Mouse (Mus musculus) limb, embryonic 10.5 days (tissue): Measurements from ENCODE around the gene Casp9. TPM values are rescaled to one million over a fixed set of nuclear protein-coding genes. Genes with fewer than 3 reads are reported as not detected.

Experiments
- DNase-seq: peaks from one replicate; pipeline ENCODE4 v3.0.0-alpha.2; 2017; ENCODE audit warnings: low spot score
- H3K27ac ChIP-seq: fragments of 300-500 bp; sonication (generic); 2 replicates; pipeline ENCODE4 v1.5.1; 2016; ENCODE audit warnings: mild to moderate bottlenecking
- H3K27me3 ChIP-seq: fragments of 300-500 bp; sonication (generic); 2 replicates; pipeline ENCODE4 v1.6.1; 2016; ENCODE audit warnings: low read depth, mild to moderate bottlenecking; ENCODE audit not compliant: poor library complexity, severe bottlenecking
- H3K36me3 ChIP-seq: fragments of 300-500 bp; sonication (generic); 2 replicates; pipeline ENCODE4 v1.6.1; 2016; ENCODE audit warnings: mild to moderate bottlenecking, moderate library complexity
- H3K4me1 ChIP-seq: fragments of 300-500 bp; sonication (generic); 2 replicates; pipeline ENCODE4 v1.6.1; 2016
- H3K4me3 ChIP-seq: fragments of 300-500 bp; sonication (generic); 2 replicates; pipeline ENCODE4 v1.5.1; 2016; ENCODE audit warnings: mild to moderate bottlenecking, moderate library complexity
- H3K9me3 ChIP-seq: fragments of 300-500 bp; sonication (generic); replicated peaks from 2 replicates; pipeline ENCODE4 v1.6.1; 2016; ENCODE audit warnings: mild to moderate bottlenecking
- WGBS: fragments of 180-500 bp; shearing (Covaris S2); methylation state at CpG from one replicate; pipeline ENCODE4 v1.1.7; 2016; 5-methylcytosine and 5-hydroxymethylcytosine counted together
- polyA plus RNA-seq: library from polyadenylated mRNA; unstranded; fragments of >200 nt; fragmentation: Nextera tagmentation; extraction: Ambion mirVana; gene quantifications from 2 replicates; pipeline ENCODE4 v1.2.1, GENCODE M21; 2016

Gene Casp9
- polyA plus RNA-seq, 1 experiment from 2014 or later: 24.2 TPM

DNA sequence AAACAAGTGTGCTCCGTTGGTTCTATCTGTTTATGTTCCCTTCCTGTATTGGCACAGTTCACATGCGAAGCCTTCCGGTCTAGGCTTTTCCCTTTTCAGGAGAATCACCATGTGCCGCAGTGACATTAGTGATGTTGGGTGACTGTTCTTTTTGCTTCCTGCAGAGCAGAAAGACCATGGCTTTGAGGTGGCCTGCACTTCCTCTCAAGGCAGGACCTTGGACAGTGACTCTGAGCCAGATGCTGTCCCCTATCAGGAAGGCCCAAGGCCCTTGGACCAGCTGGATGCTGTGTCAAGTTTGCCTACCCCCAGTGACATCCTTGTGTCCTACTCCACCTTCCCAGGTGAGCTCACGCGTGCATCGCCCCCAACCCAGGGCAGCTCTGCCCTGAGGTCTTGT is 18.0 kb downstream of the Casp9 start:
- no peak for DNase-seq
- Histone ChIP-seq H3K27ac (no peak overlapping the region), H3K36me3 (peaks cover 96% of the 10 kb centered on the region), H3K27me3 (no peaks in the 10 kb centered on the region), H3K9me3 (no peaks in the 10 kb centered on the region), H3K4me3 (no peak overlapping the region), H3K4me1 (no peaks in the 10 kb centered on the region)
- WGBS: 97% methylated on average over 7 of the region's 7 CpGs

DNA sequence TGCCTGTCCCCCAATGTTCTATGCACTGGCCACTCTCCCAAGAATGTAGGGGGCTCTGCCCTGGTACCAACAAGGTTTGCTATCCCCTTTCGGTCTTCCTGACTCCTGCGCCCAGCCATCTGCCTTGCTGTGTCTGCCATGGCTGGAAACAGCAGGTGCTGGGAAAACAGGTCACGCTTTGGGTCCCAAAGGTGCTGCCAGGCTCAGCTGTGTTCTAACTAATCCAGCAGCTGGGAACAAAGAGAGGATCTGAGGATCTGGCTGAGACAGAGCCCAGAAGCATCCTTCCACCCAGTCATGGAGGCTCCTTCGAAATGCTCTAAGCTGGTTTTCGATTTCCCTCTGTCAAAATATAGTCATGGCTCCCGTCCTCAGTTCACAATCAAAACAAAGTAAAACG is 22.9 kb downstream of the Casp9 start:
- H3K4me1 ChIP-seq: peaks cover 12% of the 10 kb centered on the region
- H3K27ac ChIP-seq: no peak overlapping the region
- 93% methylated on average over 7 of the region's 7 CpGs for WGBS

DNA sequence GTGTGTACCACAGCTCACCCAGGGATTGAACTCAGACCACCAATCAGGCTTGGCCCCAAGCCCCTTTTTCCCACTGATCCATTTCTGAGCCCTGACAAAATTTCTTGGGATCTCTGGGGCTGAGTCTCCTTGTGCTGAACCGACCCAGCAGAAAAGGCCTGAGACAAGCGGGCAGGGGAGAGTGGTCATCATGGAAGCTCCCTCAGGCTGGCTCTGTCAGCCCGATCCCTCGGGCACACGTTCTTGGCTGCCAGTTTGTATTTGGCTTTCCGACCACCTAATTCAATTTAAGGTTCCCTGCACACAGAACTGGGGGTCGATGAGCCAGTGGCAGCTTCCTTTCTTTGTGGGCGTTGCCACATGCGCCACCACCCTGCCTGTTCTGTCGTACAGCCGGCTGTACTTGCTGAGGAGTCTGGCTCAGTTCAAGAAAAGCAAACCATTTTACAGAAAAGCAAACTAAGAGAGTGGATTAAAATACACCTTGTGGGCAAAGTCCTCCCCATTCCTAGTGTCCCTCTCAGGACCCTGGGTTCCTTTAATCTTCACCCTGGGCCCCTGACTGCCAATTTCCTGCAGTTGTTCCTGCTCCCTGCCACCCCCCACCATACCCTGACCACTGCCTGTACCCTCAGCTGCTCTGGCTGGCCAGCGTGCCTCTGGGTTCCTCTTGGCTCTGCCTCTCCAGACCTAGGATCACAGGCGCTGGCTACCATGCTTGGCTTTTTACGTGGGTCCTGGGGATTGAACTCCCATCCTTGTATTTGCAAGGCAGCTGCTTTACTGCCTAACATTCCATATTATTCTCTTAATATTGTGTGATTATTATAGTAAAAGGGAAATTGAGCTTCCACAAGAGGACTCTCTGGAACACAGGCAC is 23.6 kb downstream of the Casp9 start:
- peaks cover 20% of the 10 kb centered on the region for H3K4me1 ChIP-seq
- no peak overlapping the region for H3K27ac ChIP-seq
- no peak overlapping the region for H3K4me3 ChIP-seq
- no peaks in the 10 kb centered on the region for H3K9me3 ChIP-seq
- no peak for DNase-seq
- H3K36me3 ChIP-seq: peaks cover 41% of the 10 kb centered on the region
- 83% methylated on average over 14 of the region's 14 CpGs for WGBS
- no peaks in the 10 kb centered on the region for H3K27me3 ChIP-seq

More for the DNA sequence above, 22.9 kb downstream of the Casp9 start:
- Histone ChIP-seq H3K27me3 (no peaks in the 10 kb centered on the region), H3K4me3 (no peak overlapping the region), H3K9me3 (no peaks in the 10 kb centered on the region), H3K36me3 (peaks cover 48% of the 10 kb centered on the region)
- DNase-seq: no peak

DNA sequence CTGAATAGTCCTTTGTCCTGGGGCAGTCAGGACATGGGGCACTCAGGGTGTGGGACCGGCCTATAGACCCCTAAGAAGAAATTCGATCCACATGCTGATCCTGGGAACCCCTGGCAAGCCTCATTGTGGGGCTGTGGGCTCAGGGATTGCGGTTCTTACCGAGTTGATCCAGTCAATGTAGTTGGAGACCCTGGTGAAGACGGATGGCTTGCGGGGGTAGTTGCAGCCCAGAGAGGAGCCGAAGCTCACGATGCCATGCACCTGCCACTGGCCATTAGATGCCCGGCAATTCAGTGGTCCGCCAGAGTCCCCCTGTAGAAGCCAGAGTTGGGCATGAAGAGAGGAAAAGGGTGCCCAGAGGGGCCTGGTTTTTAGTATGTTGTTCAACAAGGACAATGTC is 24.3 kb downstream of the Casp9 start:
- 81% methylated on average over 10 of the region's 10 CpGs for whole genome bisulfite sequencing
- no peak overlapping the region for H3K27ac ChIP-seq
- H3K9me3 ChIP-seq: no peaks in the 10 kb centered on the region
- no peaks in the 10 kb centered on the region for H3K27me3 ChIP-seq
- H3K4me1 ChIP-seq: peaks cover 24% of the 10 kb centered on the region
- DNase-seq: no peak
- H3K36me3 ChIP-seq: peaks cover 34% of the 10 kb centered on the region
- H3K4me3 ChIP-seq: no peak overlapping the region

DNA sequence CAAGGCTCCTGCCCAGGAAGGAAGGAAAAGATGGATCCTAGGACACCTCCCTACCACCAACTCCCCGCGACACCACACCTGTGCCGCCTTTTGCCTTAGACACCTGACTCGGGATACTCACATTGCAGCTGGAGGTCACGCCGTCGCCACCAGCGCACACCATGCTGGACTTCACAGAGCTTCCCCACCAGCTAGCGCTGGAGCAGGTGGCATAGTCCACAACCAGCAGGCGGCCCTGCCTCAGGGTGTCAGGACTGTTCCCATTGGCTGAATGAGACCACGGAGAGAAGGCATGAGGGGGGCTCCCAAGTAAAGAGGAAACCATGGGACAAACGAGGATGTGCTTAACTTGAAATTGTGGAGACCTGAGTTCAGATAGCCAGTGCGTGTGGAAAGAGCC is 25.4 kb downstream of the Casp9 start:
- no peak for DNase-seq
- Histone ChIP-seq H3K9me3 (no peaks in the 10 kb centered on the region), H3K36me3 (peaks cover 22% of the 10 kb centered on the region), H3K4me1 (peaks cover 25% of the 10 kb centered on the region), H3K4me3 (no peak overlapping the region), H3K27me3 (no peaks in the 10 kb centered on the region), H3K27ac (no peak overlapping the region)
- 88% methylated on average over 13 of the region's 13 CpGs for WGBS

DNA sequence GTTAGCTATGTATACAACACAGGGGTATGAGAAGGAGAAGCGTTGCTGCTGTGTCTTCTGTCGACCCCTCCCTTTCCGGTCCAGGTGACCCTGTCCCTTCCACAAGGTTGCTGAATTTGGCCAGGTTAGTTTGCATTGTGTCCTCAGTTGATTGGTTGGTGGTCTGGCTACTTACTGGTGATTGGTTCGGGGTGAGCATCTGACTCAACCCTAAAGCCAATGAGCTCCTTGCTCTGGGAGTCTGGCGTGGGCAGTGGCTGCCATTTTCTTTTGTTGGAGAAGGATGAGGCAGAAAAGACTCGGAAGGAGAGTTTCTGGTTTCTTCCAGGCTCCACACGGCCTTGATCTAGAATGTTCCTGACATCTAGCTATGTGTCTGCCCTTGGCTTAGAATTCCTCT is 25.9 kb downstream of the Casp9 start:
- no peak overlapping the region for H3K27ac ChIP-seq
- DNase-seq: no peak
- H3K4me1 ChIP-seq: peaks cover 25% of the 10 kb centered on the region
- no peaks in the 10 kb centered on the region for H3K27me3 ChIP-seq
- no peaks in the 10 kb centered on the region for H3K9me3 ChIP-seq
- peaks cover 18% of the 10 kb centered on the region for H3K36me3 ChIP-seq
- 89% methylated on average over 7 of the region's 7 CpGs for WGBS
- H3K4me3 ChIP-seq: no peak overlapping the region

DNA sequence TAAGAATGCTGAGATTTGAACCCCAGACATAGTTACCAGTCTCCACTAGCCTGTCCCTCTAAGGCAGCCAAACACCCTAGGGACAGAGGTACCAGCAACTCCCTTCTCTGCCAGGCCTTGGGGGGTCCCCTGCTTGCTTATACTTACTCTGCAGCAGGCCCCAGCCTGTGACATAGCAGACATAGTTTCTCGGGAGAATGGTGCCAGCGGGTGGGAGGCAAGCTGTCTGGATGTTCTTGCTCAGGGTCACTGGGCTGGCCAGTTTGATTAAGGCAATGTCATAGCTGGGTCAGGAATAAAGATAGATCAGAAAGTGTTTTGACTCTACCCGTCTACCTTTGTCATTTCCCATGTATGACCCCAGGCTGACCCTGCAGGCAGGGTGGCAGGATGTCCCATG is 27.8 kb downstream of the Casp9 start:
- no peak for DNase-seq
- H3K4me3 ChIP-seq: no peak overlapping the region
- no peak overlapping the region for H3K27ac ChIP-seq
- 0 out of 2 replicates have a peak, but pooled peaks cover under 1% of the 10 kb centered on the region for H3K36me3 ChIP-seq
- WGBS: 81% methylated on average over 3 of the region's 3 CpGs
- no peaks in the 10 kb centered on the region for H3K27me3 ChIP-seq
- no peaks in the 10 kb centered on the region for H3K9me3 ChIP-seq
- H3K4me1 ChIP-seq: peaks cover 25% of the 10 kb centered on the region

DNA sequence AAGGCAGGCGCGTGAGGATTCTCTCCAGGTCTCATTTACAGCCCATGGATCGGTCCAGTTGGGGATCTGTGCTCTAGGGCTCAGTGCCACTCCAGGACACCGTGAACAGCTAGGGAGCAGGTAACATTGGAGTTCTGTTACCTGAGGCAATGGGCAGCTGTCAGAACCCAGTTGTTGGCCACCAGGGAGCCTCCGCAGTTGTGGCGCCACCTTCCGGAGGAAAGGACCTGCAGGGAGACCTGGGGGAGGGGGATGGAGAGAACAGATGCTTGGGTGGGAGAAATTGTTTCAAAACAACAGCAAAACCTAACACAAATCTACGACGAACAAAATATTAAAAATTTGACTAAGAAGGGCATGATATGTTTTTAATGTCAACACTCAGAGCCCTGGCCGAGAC is 28.7 kb downstream of the Casp9 start:
- no peak for DNase-seq
- WGBS: 82% methylated on average over 10 of the region's 10 CpGs

DNA sequence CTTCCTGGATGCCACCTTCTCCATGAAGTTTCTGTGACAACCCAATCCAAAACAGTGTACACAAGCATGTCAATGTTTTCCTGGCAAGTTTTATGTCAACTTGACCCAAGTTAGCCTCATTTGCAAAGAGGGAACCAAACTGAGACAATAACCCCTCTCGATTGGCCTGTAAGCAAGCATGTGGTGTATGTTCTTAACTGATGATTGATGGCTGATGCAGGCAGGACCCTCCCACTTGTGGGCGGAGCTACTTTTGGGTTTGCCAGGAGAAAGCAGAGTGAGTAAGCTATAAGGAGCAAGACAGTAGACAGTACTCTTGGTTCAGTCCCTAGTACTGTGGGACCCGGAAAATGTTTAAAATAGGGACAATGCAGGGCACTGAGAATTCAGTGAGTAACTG is 29.6 kb downstream of the Casp9 start:
- no peak for DNase-seq
- H3K4me3 ChIP-seq: no peak overlapping the region

More for the DNA sequence above, 28.7 kb downstream of the Casp9 start:
- no peaks in the 10 kb centered on the region for H3K9me3 ChIP-seq
- H3K27ac ChIP-seq: no peak overlapping the region
- peaks cover 21% of the 10 kb centered on the region for H3K4me1 ChIP-seq
- no peak overlapping the region for H3K4me3 ChIP-seq
- no peaks in the 10 kb centered on the region for H3K36me3 ChIP-seq
- H3K27me3 ChIP-seq: no peaks in the 10 kb centered on the region

DNA sequence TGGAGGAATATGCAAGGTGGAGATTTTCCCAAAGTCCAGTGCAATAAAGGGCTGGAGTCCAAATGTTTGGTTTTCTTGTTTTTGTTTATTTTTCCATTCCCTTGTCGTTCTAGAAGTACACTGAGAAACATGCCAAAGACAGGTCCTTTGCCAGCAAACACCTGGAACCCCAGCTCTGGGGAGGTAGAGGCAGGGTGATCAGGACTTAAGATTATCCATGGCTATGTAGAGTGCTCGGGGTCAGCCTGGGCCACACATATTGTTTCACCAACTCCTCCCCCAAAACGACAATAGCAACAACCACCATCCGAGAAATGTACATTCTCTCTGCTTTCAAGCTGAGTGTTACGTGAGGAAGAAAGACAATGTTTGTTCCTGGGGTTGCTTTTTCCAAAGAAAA is 32.6 kb downstream of the Casp9 start, which contains the start of gene Cela2a:
TSS of gene Cela2a (minus strand) at position 101 of the 400 bp plus-strand sequence.
- H3K9me3 ChIP-seq: no peaks in the 10 kb centered on the region
- no peaks in the 10 kb centered on the region for H3K27me3 ChIP-seq
- H3K36me3 ChIP-seq: no peaks in the 10 kb centered on the region
- 74% methylated on average over 5 of the region's 5 CpGs for WGBS
- H3K27ac ChIP-seq: no peak within 1 kb of the TSS
- DNase-seq: no peak
- H3K4me1 ChIP-seq: peaks cover 18% of the 10 kb centered on the region
- H3K4me3 ChIP-seq: no peak within 1 kb of the TSS

More for the DNA sequence above, 29.6 kb downstream of the Casp9 start:
- Histone ChIP-seq H3K27me3 (no peaks in the 10 kb centered on the region), H3K27ac (no peak overlapping the region), H3K9me3 (no peaks in the 10 kb centered on the region), H3K4me1 (peaks cover 13% of the 10 kb centered on the region), H3K36me3 (no peaks in the 10 kb centered on the region)
- 70% methylated on average over 3 of the region's 3 CpGs for WGBS

DNA sequence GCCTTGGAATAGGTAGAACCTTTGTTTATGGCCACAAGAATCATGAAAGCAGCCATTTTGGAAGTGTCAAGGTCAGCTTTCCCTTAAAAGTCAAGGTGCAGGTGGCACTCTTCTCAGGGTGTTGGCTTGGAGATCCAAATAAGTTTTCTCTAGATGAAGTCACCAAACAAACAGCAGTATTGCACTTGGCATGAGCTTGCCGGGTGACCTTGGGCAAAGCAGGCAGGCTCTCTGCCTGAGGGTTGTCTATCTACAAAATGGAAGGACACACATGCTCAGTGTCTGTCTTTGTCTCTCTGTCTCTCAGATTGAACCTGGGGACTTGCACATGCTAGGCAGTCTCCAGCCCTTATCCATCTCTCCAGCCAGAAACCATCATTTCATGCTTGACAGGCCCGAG is 34.0 kb downstream of the Casp9 start:
- Histone ChIP-seq H3K36me3 (no peaks in the 10 kb centered on the region), H3K27me3 (no peaks in the 10 kb centered on the region), H3K4me3 (no peak overlapping the region), H3K9me3 (no peaks in the 10 kb centered on the region), H3K27ac (no peak overlapping the region), H3K4me1 (peaks cover 9% of the 10 kb centered on the region; the same call in 1 of the 2 replicates)
- no peak for DNase-seq
- WGBS: 88% methylated on average over 2 of the region's 2 CpGs

DNA sequence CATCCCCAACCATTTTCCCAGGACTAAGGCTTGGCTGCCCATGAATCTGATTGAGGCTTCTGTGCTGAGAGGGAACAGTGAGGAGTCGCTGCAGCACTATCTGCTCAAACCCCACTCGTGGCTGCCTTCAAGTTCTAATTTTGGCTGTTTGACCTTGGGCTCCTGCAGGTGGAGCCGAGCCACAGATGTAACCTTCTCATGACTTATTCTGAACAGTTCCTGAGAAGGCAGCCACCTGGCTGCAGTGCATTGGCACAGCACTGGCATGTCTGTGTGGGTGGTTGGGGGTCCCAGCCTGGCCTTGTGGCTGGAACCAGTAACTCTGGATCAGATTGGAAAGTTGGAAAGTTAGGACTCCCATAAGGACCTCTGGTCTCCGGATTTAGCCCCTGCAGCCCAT is 34.8 kb downstream of the Casp9 start:
- no peak overlapping the region for H3K27ac ChIP-seq
- 76% methylated on average over 4 of the region's 4 CpGs for WGBS
- 0 out of 2 replicates have a peak, but pooled peaks cover 5% of the 10 kb centered on the region for H3K4me1 ChIP-seq

DNA sequence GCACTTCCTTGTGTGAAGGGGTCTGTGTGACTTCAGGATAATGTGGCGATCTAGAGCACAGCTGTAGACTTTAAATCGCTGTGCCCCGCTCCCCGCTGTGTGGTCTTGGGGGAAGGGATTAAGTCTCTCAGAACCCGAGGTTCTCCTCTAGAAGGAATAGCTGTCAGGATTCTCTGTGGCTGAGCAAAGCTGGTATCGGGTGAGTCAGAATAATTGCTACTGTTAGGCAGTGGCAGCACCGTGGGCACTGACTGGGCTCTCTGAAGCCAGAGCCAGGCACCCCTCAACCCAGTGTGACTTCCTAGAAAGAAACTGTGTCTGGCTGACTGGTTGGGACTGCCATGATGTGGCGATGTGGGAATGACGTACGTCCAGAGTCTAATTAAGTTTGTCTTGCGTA is 37.0 kb downstream of the Casp9 start:
- no peak for DNase-seq
- no peaks in the 10 kb centered on the region for H3K27me3 ChIP-seq
- H3K4me1 ChIP-seq: 0 out of 2 replicates have a peak, but pooled peaks cover 5% of the 10 kb centered on the region
- 69% methylated on average over 11 of the region's 11 CpGs for WGBS
- no peak overlapping the region for H3K4me3 ChIP-seq
- no peak overlapping the region for H3K27ac ChIP-seq
- H3K36me3 ChIP-seq: no peaks in the 10 kb centered on the region
- no peaks in the 10 kb centered on the region for H3K9me3 ChIP-seq

More for the DNA sequence above, 34.8 kb downstream of the Casp9 start:
- Histone ChIP-seq H3K36me3 (no peaks in the 10 kb centered on the region), H3K27me3 (no peaks in the 10 kb centered on the region), H3K9me3 (no peaks in the 10 kb centered on the region), H3K4me3 (no peak overlapping the region)
- DNase-seq: no peak
